In the genomic region with DNA sequence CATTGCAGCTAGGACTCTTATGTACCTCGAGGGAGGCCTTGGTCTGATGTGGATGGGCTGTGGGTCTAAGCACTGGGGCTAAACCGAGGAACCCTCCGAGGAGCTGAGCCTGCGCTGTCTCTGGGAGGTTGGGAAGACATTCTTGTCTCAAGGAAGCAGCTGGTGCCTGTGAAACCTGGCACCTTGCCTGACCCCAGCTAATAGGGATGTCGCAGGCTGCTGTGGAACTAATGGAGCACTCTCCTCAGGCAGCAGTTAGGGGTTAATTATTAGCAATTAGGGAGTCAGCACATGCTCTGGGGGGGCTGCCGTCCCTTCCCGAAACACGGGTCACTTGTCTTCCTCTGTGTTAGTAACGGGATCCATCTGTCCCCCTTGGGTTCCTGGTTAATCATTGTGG, we compare ENCODE assay signal across 12 mouse cellular contexts. TPM values are rescaled to one million over a fixed set of nuclear protein-coding genes. Genes with fewer than 3 reads are reported as not detected.
DNase-seq lines count a peak whose midpoint lies in the region; ATAC-seq and TF ChIP-seq lines count a peak whose summit lies in the region.
"Had no signal": no experiment of that assay in that cellular context is flagged by ENCODE, and none has a peak within 500 bp of the region (broad histone marks: within the 10 kb centered on the region; RNA-seq: fewer than 3 reads in every experiment).

No protein-coding gene starts in this region.

- no peak; the same call in 1 of the 2 replicates for ATAC-seq in forebrain, embryonic 14.5 days
- ATAC-seq in neural tube, embryonic 13.5 days (ENCODE audit: low read depth), result 0 out of 2 replicates have a peak, but pooled peaks have one; percentile 16
- ATAC-seq in midbrain, postnatal 0 days (ENCODE audit: low FRiP score), result no peak
- ATAC-seq: CD4-positive, CD25-positive, alpha-beta regulatory T cell, adult 4 months had no signal

- H3K4me2 ChIP-seq in forebrain, embryonic 14.5 days (ENCODE audit: low read length), result no peak overlapping the region
- H3K4me2 ChIP-seq in neural tube, embryonic 13.5 days, result no peak overlapping the region
- no peak overlapping the region for H3K4me2 ChIP-seq in midbrain, postnatal 0 days (ENCODE audit: low read depth, low read length, poor library complexity, severe bottlenecking)
- H3K4me2 ChIP-seq: embryonic facial prominence, embryonic 13.5 days had no signal

- H3K9ac ChIP-seq in forebrain, embryonic 14.5 days (ENCODE audit: low read length), result no peak overlapping the region
- no peak overlapping the region for H3K9ac ChIP-seq in neural tube, embryonic 13.5 days
- no peak overlapping the region for H3K9ac ChIP-seq in midbrain, postnatal 0 days (replicated peaks; ENCODE audit: low read length, poor library complexity, severe bottlenecking)
- H3K9ac ChIP-seq: embryonic facial prominence, embryonic 13.5 days had no signal

- 32% methylated on average over 9 of the region's 9 CpGs for WGBS in forebrain, embryonic 14.5 days
- 46% methylated on average over 9 of the region's 9 CpGs for WGBS in forebrain, embryonic 10.5 days
- 19% methylated on average over 9 of the region's 9 CpGs for WGBS in neural tube, embryonic 13.5 days
- 54% methylated on average over 9 of the region's 9 CpGs for WGBS in midbrain, postnatal 0 days

- H3K36me3 ChIP-seq in forebrain, embryonic 14.5 days (ENCODE audit: control insufficient read depth, insufficient read depth, low read length), result no peaks in the 10 kb centered on the region
- no peaks in the 10 kb centered on the region for H3K36me3 ChIP-seq in forebrain, embryonic 10.5 days (replicated peaks)
- H3K36me3 ChIP-seq in neural tube, embryonic 13.5 days, result no peaks in the 10 kb centered on the region
- peaks cover 4% of the 10 kb centered on the region; the same call in 1 of the 2 replicates for H3K36me3 ChIP-seq in midbrain, postnatal 0 days (ENCODE audit: insufficient read depth, low read length)
- H3K36me3 ChIP-seq: embryonic facial prominence, embryonic 13.5 days had no signal

- H3K27ac ChIP-seq in forebrain, embryonic 14.5 days (ENCODE audit: low read depth, low read length), result no peak overlapping the region
- no peak overlapping the region; the same call in 1 of the 2 replicates for H3K27ac ChIP-seq in forebrain, embryonic 10.5 days
- no peak overlapping the region for H3K27ac ChIP-seq in neural tube, embryonic 13.5 days (replicated peaks)
- no peak overlapping the region for H3K27ac ChIP-seq in midbrain, postnatal 0 days (ENCODE audit: low read depth, low read length)
- H3K27ac ChIP-seq: embryonic facial prominence, embryonic 13.5 days had no signal

- no peak for TF ChIP-seq CTCF in midbrain, postnatal 0 days (IDR thresholded peaks at IDR 0.05)

- H3K9me3 ChIP-seq in forebrain, embryonic 14.5 days (replicated peaks; ENCODE audit: control insufficient read depth, low read length), result no peaks in the 10 kb centered on the region
- no peaks in the 10 kb centered on the region for H3K9me3 ChIP-seq in forebrain, embryonic 10.5 days
- no peaks in the 10 kb centered on the region for H3K9me3 ChIP-seq in neural tube, embryonic 13.5 days
- no peaks in the 10 kb centered on the region for H3K9me3 ChIP-seq in midbrain, postnatal 0 days (ENCODE audit: low read length)
- H3K9me3 ChIP-seq: embryonic facial prominence, embryonic 13.5 days had no signal

- peaks cover 6% of the 10 kb centered on the region; the same call in 1 of the 2 replicates for H3K4me1 ChIP-seq in forebrain, embryonic 14.5 days (ENCODE audit: control insufficient read depth, insufficient read depth, low read length)
- peaks cover 30% of the 10 kb centered on the region for H3K4me1 ChIP-seq in forebrain, embryonic 10.5 days
- peaks cover 31% of the 10 kb centered on the region for H3K4me1 ChIP-seq in neural tube, embryonic 13.5 days (replicated peaks)
- no peaks in the 10 kb centered on the region for H3K4me1 ChIP-seq in midbrain, postnatal 0 days (ENCODE audit: insufficient read depth, low read length)

- no peak overlapping the region for H3K4me3 ChIP-seq in forebrain, embryonic 14.5 days (ENCODE audit: low read depth, low read length)
- H3K4me3 ChIP-seq in forebrain, embryonic 10.5 days, result no peak overlapping the region
- no peak overlapping the region for H3K4me3 ChIP-seq in neural tube, embryonic 13.5 days
- no peak overlapping the region for H3K4me3 ChIP-seq in midbrain, postnatal 0 days (ENCODE audit: low read depth, low read length)
- H3K4me3 ChIP-seq: embryonic facial prominence, embryonic 13.5 days had no signal

- no peaks in the 10 kb centered on the region for H3K27me3 ChIP-seq in forebrain, embryonic 14.5 days (replicated peaks; ENCODE audit: control insufficient read depth, insufficient read depth, low read length)
- H3K27me3 ChIP-seq in forebrain, embryonic 10.5 days (ENCODE audit: poor library complexity, severe bottlenecking), result peaks cover 47% of the 10 kb centered on the region
- peaks cover 7% of the 10 kb centered on the region for H3K27me3 ChIP-seq in neural tube, embryonic 13.5 days
- no peaks in the 10 kb centered on the region; the same call in 1 of the 2 replicates for H3K27me3 ChIP-seq in midbrain, postnatal 0 days (ENCODE audit: insufficient read depth, low read length)
- H3K27me3 ChIP-seq: embryonic facial prominence, embryonic 13.5 days had no signal

- DNase-seq in forebrain, embryonic 14.5 days (ENCODE audit: low spot score), result peak; percentile 65
- no peak for DNase-seq in forebrain, embryonic 10.5 days (ENCODE audit: extremely low spot score, low spot score)
- DNase-seq in neural tube, embryonic 10.5 days (ENCODE audit: extremely low spot score, low spot score), result no peak
- peak; percentile 60 for DNase-seq in kidney, adult 11 months
- DNase-seq in midbrain, postnatal 0 days (ENCODE audit: low spot score), result peak; percentile 72
- no peak for DNase-seq in spleen, postnatal 14 days (ENCODE audit: low spot score in 2 of 2)
- DNase-seq in urinary bladder, postnatal 10 days (ENCODE audit: low spot score), result no peak
- DNase-seq: spleen, adult 18-20 months had no signal

RNA-seq across cellular contexts. Expression of a gene that starts 30.5 kb away (rescaled TPM):
- 26.7 and 29.6 TPM in 2 replicates for polyA plus RNA-seq in forebrain, embryonic 14.5 days (2014; fragmentation: Nextera tagmentation; extraction: Ambion mirVana)
- 17.3 and 17.4 TPM in 2 replicates for polyA plus RNA-seq in forebrain, embryonic 10.5 days (2016; fragmentation: Nextera tagmentation; extraction: Ambion mirVana)
- 27.8 and 32.1 TPM in 2 replicates for polyA plus RNA-seq in neural tube, embryonic 13.5 days (2015; fragmentation: Nextera tagmentation; extraction: Ambion mirVana)
- 36.2 and 49.8 TPM in 2 replicates for total RNA-seq in midbrain, postnatal 0 days (2014; rRNA removed)
- polyA plus RNA-seq in midbrain, postnatal 0 days (2015; fragmentation: Nextera tagmentation; extraction: Ambion mirVana), result 59.2 and 65.1 TPM in 2 replicates

RNA-seq across cellular contexts. Expression of a gene that starts 41.5 kb away (rescaled TPM):
- not detected in 2 replicates for polyA plus RNA-seq in forebrain, embryonic 14.5 days (2014; fragmentation: Nextera tagmentation; extraction: Ambion mirVana)
- 0.09 and 0.15 TPM in 2 replicates for polyA plus RNA-seq in forebrain, embryonic 10.5 days (2016; fragmentation: Nextera tagmentation; extraction: Ambion mirVana)
- polyA plus RNA-seq in neural tube, embryonic 13.5 days (2015; fragmentation: Nextera tagmentation; extraction: Ambion mirVana), result 0.61 and 1.5 TPM in 2 replicates
- total RNA-seq in midbrain, postnatal 0 days (2014; rRNA removed), result 0.60 and 0.80 TPM in 2 replicates
- 0.10 and 0.37 TPM in 2 replicates for polyA plus RNA-seq in midbrain, postnatal 0 days (2015; fragmentation: Nextera tagmentation; extraction: Ambion mirVana)
- total RNA-seq: megakaryocyte progenitor cell, adult 5-6 weeks had no signal
- polyA plus RNA-seq: CD4-positive, CD25-positive, alpha-beta regulatory T cell, adult 4 months; embryonic facial prominence, embryonic 13.5 days had no signal

Comparison
In these comparisons a context has a peak if more than half of its experiments do, and no peak if none do; other contexts are left out.
1. DNase-seq: peak in forebrain, embryonic 14.5 days (single experiment), kidney, adult 11 months (single experiment) and midbrain, postnatal 0 days (single experiment); none in forebrain, embryonic 10.5 days (single experiment), neural tube, embryonic 10.5 days (single experiment), spleen, postnatal 14 days (0 of 2) and urinary bladder, postnatal 10 days (single experiment).